Mouse (Mus musculus) stomach, embryonic 14.5 days (tissue): ENCODE measurements around the gene Meis2. TPM values are rescaled to one million over a fixed set of nuclear protein-coding genes. Genes with fewer than 3 reads are reported as not detected.

ENCODE experiments used
- ATAC-seq: fragments of 200-750 bp; cut with Nextera tagmentation; 2 replicates; pipeline ENCODE4 v1.8.0; 2017; ENCODE audit warnings: low read depth, moderate TSS enrichment; ENCODE audit not compliant: insufficient number of reproducible peaks, insufficient read depth, low FRiP score
- H3K27ac ChIP-seq: fragments of 300-500 bp; sonication (generic); 2 replicates; pipeline ENCODE4 v1.5.1; 2014; ENCODE audit warnings: mild to moderate bottlenecking, low read length, moderate library complexity, mixed read lengths
- H3K27me3 ChIP-seq: fragments of 300-500 bp; sonication (generic); 2 replicates; pipeline ENCODE4 v1.6.1; 2014; ENCODE audit warnings: low read length, control low read depth, mixed read lengths; ENCODE audit not compliant: control insufficient read depth, insufficient read depth
- H3K36me3 ChIP-seq: fragments of 300-500 bp; sonication (generic); 2 replicates; pipeline ENCODE4 v1.6.1; 2014; ENCODE audit warnings: mild to moderate bottlenecking, control low read depth, low read length, moderate library complexity, mixed read lengths; ENCODE audit not compliant: control insufficient read depth, insufficient read depth
- H3K4me1 ChIP-seq: fragments of 300-500 bp; sonication (generic); 2 replicates; pipeline ENCODE4 v1.6.1; 2014; ENCODE audit warnings: low read length, control low read depth, mixed read lengths; ENCODE audit not compliant: control insufficient read depth, insufficient read depth
- H3K4me2 ChIP-seq: fragments of 300-500 bp; sonication (generic); replicated peaks from 2 replicates; pipeline ENCODE4 v1.6.1; 2014; ENCODE audit warnings: low read depth, low read length, control low read depth
- H3K4me3 ChIP-seq: fragments of 300-500 bp; sonication (generic); 2 replicates; pipeline ENCODE4 v1.5.1; 2014; ENCODE audit warnings: low read depth, low read length, control low read depth
- H3K9ac ChIP-seq: fragments of 300-500 bp; sonication (generic); replicated peaks from 2 replicates; pipeline ENCODE4 v1.6.1; 2014; ENCODE audit warnings: low read depth, mild to moderate bottlenecking, control low read depth, low read length, moderate library complexity, mixed read lengths
- H3K9me3 ChIP-seq: fragments of 300-500 bp; sonication (generic); 2 replicates; pipeline ENCODE4 v1.6.1; 2016; ENCODE audit warnings: low read depth, low read length, control low read depth; ENCODE audit not compliant: control insufficient read depth
- WGBS: fragments of 180-500 bp; shearing (Covaris S2); extraction: QIAGEN DNeasy Blood & Tissue Kit; methylation state at CpG from one replicate; pipeline ENCODE4 v1.1.7; 2014; 5-methylcytosine and 5-hydroxymethylcytosine counted together
- polyA plus RNA-seq: library from polyadenylated mRNA; unstranded; fragments of >200 nt; fragmentation: Nextera tagmentation; extraction: Ambion mirVana; gene quantifications from 2 replicates; pipeline ENCODE4 v1.2.1, GENCODE M21; 2014

Gene Meis2
- polyA plus RNA-seq, 1 experiment from 2014 or later, result 85.0 TPM

- Histone ChIP-seq H3K9me3 (no peaks in the 10 kb centered on the region), H3K4me1 (peaks cover 34% of the 10 kb centered on the region), H3K9ac (no peak overlapping the region), H3K27me3 (no peaks in the 10 kb centered on the region), H3K4me2 (no peak overlapping the region), H3K4me3 (no peak overlapping the region), H3K36me3 (peaks cover 15% of the 10 kb centered on the region; the same call in 1 of the 2 replicates), H3K27ac (peak overlapping the region; percentile 52; the same call in 1 of the 2 replicates)
- 61% methylated on average over 10 of the region's 10 CpGs for WGBS
- no peak for ATAC-seq
Measured at GRCm38 (mm10) chr2:116018781-116019465, 46.7 kb downstream of the Meis2 start.

DNA sequence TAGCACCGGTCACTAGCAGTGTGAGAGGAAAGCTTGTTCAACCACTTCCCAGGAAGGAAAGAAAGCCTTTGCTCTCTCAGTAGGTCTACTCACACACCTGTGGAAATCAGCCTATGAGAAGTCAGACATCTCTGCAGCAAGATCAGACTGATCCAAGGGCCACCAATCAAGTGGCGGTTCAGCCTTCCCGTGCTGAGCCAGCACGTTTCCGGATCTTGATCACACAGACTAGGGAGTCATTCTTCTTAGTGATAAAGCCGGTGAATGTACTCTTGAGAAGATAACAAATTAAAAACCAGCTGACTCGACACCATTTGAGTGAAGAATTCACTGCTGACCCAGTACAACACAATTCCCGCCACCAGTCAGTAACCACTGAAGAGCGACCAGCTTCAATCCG lies 50.1 kb downstream of the Meis2 start:
- Histone ChIP-seq H3K4me3 (no peak overlapping the region), H3K4me2 (no peak overlapping the region), H3K27ac (no peak overlapping the region), H3K9me3 (no peaks in the 10 kb centered on the region), H3K27me3 (no peaks in the 10 kb centered on the region), H3K9ac (no peak overlapping the region), H3K36me3 (peaks cover 18% of the 10 kb centered on the region; the same call in 1 of the 2 replicates), H3K4me1 (peaks cover 19% of the 10 kb centered on the region)
- ATAC-seq, result no peak
- 74% methylated on average over 10 of the region's 10 CpGs for WGBS

DNA sequence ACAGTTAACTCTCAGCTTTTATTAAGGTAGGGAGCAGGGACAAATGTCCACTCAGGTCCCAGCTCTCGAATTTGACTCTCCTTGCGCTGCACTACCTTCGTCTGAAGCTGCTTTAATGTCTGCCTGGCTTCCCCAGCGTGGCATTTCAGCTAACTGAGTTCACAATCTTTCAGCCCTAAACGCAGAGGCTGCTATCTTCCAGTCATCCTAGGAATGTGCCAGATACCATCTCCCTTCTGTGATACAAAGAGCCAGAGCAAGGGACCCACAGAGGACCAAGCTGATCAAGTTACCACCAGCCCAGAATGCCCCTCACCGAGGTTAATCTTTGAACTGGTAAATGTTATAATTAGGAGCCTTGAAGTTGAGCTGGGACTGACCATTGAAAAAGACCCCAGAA lies 55.2 kb downstream of the Meis2 start:
- 27% methylated on average over 6 of the region's 6 CpGs for WGBS
- ATAC-seq, result no peak
- Histone ChIP-seq H3K9ac (no peak overlapping the region), H3K4me3 (no peak overlapping the region), H3K4me1 (peaks cover 21% of the 10 kb centered on the region), H3K27ac (peak overlapping the region; percentile 39; the same call in 1 of the 2 replicates), H3K27me3 (no peaks in the 10 kb centered on the region), H3K9me3 (no peaks in the 10 kb centered on the region), H3K4me2 (no peak overlapping the region), H3K36me3 (peaks cover 21% of the 10 kb centered on the region; the same call in 1 of the 2 replicates)

DNA sequence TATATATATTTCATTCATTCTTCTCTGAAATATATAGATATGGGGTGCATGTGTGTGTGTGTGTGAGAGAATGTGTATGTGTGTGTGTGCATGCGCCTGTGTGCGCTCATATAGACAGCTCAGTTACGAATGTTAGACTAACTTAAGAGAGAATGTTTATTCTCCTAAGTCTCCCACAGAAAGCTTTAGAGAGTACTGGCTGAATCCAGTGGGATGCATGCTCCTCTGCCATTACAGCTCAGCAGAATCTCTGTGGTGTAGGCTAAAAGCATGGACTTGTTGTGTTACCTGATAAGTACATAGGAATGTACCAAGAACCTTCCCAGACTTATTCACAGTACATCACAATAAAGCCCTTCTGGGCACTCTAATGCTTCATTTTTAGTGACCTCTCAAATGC lies 55.6 kb downstream of the Meis2 start:
- Histone ChIP-seq H3K36me3 (peaks cover 23% of the 10 kb centered on the region; the same call in 1 of the 2 replicates), H3K4me2 (no peak overlapping the region), H3K27me3 (no peaks in the 10 kb centered on the region), H3K9me3 (no peaks in the 10 kb centered on the region), H3K4me3 (no peak overlapping the region), H3K4me1 (peaks cover 21% of the 10 kb centered on the region), H3K27ac (peak overlapping the region; percentile 39; the same call in 1 of the 2 replicates), H3K9ac (no peak overlapping the region)
- 0 out of 2 replicates have a peak, but pooled peaks have one; percentile 11 for ATAC-seq
- WGBS, result 45% methylated on average over 3 of the region's 3 CpGs

- no peak overlapping the region for H3K9ac ChIP-seq
- no peak overlapping the region for H3K4me3 ChIP-seq
- peaks cover 26% of the 10 kb centered on the region; the same call in 1 of the 2 replicates for H3K36me3 ChIP-seq
- no peak overlapping the region for H3K27ac ChIP-seq
- H3K4me1 ChIP-seq, result peaks cover 21% of the 10 kb centered on the region
- WGBS, result 27% methylated on average over 20 of the region's 20 CpGs
- H3K9me3 ChIP-seq, result no peaks in the 10 kb centered on the region
- ATAC-seq, result 0 out of 2 replicates have a peak, but pooled peaks have one; percentile 51
- peak overlapping the region; percentile 15 for H3K4me2 ChIP-seq
- no peaks in the 10 kb centered on the region for H3K27me3 ChIP-seq
Measured at GRCm38 (mm10) chr2:116009097-116009970, 56.3 kb downstream of the Meis2 start.

- ATAC-seq, result no peak
- H3K4me1 ChIP-seq, result peaks cover 19% of the 10 kb centered on the region
- H3K36me3 ChIP-seq, result peaks cover 43% of the 10 kb centered on the region
- H3K9me3 ChIP-seq, result no peaks in the 10 kb centered on the region
- H3K9ac ChIP-seq, result no peak overlapping the region
- no peak overlapping the region for H3K4me3 ChIP-seq
- WGBS, result 54% methylated on average over 6 of the region's 6 CpGs
- no peaks in the 10 kb centered on the region for H3K27me3 ChIP-seq
- no peak overlapping the region for H3K4me2 ChIP-seq
- H3K27ac ChIP-seq, result no peak overlapping the region; the same call in 1 of the 2 replicates
Measured at GRCm38 (mm10) chr2:116002354-116002753, 63.3 kb downstream of the Meis2 start.

DNA sequence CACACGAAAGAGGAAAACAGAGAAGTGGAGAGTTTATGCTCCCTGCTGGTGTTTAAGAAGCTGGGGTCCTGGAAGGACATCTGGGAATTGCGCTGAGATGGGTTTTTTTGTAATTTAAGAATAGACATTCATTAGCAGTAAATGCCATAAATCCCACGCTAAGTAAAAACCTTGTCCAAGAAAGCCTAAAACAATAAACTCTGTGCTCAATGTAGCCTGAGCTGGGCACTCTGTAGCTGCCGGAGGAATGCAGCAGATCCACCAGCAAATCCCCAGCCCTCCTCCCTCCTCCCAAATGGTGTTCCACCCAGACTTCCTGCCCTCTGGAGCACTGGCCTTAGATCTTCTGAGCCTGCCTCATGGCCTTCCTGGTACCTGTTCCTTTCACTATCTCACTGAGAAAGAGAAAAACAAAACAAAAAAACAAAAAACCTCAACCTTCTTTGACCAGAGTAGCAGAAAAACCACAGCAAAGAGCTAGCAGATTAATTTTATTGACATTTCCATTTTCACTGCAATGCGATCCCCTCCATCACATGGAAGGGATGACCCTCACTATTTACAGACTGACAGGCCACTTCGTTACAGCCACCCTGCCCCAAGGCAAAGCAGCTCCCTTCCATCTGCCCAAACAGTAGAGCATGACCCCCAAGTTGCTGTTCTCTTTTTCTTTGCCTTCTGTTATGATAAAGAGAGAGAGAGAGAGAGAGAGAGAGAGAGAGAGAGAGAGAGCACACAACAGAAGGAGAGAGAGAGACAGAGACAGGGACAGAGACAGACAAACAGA lies 64.1 kb downstream of the Meis2 start:
- H3K36me3 ChIP-seq, result peaks cover 36% of the 10 kb centered on the region
- no peaks in the 10 kb centered on the region for H3K27me3 ChIP-seq
- H3K4me2 ChIP-seq, result no peak overlapping the region
- H3K27ac ChIP-seq, result peak overlapping the region; percentile 45; the same call in 1 of the 2 replicates
- no peak for ATAC-seq
- 19% methylated on average over 6 of the region's 6 CpGs for WGBS
- no peak overlapping the region for H3K9ac ChIP-seq
- no peak overlapping the region for H3K4me3 ChIP-seq
- no peaks in the 10 kb centered on the region for H3K9me3 ChIP-seq
- H3K4me1 ChIP-seq, result peaks cover 19% of the 10 kb centered on the region

DNA sequence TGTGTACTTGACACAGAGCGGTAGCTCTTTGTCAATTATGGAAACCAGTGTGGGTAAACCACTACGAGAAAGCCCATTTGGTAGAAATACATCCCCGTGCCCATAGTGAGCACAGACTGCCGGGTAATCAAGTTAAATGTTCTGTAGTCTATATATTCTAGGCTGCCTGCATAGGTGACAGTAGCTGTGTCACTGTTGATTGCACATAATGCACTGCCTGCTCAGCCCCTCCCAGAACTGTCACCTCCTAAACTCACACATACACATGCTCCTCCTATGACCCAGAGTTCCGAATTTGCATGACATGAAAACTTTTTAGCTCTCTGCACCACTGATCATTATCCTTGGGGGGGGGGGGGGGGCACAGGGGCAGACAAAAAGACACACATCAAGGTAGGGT lies 65.1 kb downstream of the Meis2 start:
- Histone ChIP-seq H3K9ac (no peak overlapping the region), H3K9me3 (no peaks in the 10 kb centered on the region), H3K27ac (no peak overlapping the region), H3K36me3 (peaks cover 36% of the 10 kb centered on the region), H3K4me3 (no peak overlapping the region), H3K4me2 (no peak overlapping the region), H3K4me1 (peaks cover 19% of the 10 kb centered on the region), H3K27me3 (no peaks in the 10 kb centered on the region)
- 82% methylated on average over 5 of the region's 5 CpGs for WGBS
- ATAC-seq, result no peak
